Mouse (Mus musculus): ENCODE results near the gene Ltk. TPM values are rescaled to one million over a fixed set of nuclear protein-coding genes. Genes with fewer than 3 reads are reported as not detected.

The Ltk gene
- polyA plus RNA-seq, 1 experiment from 2014 or later, result 2.5 TPM

DNA sequence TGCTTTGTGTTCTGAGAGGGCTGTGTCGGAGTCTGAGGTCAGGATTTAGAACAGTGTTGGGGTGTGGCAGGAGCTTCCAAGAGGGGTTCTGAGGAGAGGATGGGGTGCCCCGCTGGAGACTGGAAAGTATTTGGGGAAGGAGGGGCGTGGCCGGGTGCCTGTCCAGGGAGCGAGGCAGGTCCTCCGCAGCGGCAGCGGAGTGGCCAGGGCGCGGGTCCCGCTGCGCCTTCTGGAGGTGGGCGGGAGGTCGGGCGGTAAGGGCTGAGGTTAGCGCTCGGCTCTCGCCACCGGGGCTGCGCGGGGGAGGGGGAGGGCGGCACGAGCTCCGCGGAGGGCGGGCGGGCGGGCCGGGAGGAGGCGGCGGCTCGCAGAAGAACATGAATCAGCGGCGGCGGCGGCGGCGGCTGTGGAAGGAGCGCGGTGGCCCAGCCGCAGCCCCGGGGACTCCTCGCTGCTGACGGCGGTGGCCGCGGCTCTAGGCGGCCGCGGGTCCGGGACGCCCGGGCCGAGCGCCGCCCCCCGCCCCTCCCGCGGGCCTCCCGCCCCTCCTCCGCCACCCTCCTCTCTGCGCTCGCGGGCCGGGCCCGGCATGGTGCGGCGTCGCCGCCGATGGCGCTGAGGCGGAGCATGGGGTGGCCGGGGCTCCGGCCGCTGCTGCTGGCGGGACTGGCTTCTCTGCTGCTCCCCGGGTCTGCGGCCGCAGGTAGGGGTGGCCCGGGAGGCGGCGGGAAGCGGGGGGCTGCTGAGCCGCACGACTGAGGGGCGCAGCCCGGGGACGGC is 39.1 kb upstream of the Ltk start:
- WGBS, result under 1% methylated on average over 36 of the region's 89 CpGs
- Histone ChIP-seq H3K4me1 (peaks cover 45% of the 10 kb centered on the region), H3K36me3 (no peaks in the 10 kb centered on the region), H3K4me3 (replicated peaks) (peak overlapping the region; percentile 70), H3K9me3 (replicated peaks) (no peaks in the 10 kb centered on the region), H3K9ac (replicated peaks) (peak overlapping the region; percentile 80), H3K27ac (replicated peaks) (0 out of 2 replicates have a peak overlapping the region, but pooled peaks have one; percentile 18), H3K4me2 (peak overlapping the region; percentile 92), H3K27me3 (replicated peaks) (peaks cover 35% of the 10 kb centered on the region)
- peak; percentile 79 for ATAC-seq (ENCODE audit: low FRiP score)

GRCm38 (mm10) chr2:119798246-119798927 is 38.2 kb upstream of the Ltk start:
- Histone ChIP-seq H3K27ac (replicated peaks) (no peak overlapping the region), H3K4me1 (peaks cover 36% of the 10 kb centered on the region), H3K9ac (replicated peaks) (no peak overlapping the region), H3K4me2 (peak overlapping the region; percentile 92), H3K9me3 (replicated peaks) (no peaks in the 10 kb centered on the region), H3K4me3 (replicated peaks) (peak overlapping the region; percentile 70), H3K27me3 (replicated peaks) (peaks cover 37% of the 10 kb centered on the region), H3K36me3 (no peaks in the 10 kb centered on the region)
- WGBS, result 10% methylated on average over 13 of the region's 13 CpGs
- no peak for ATAC-seq (ENCODE audit: low FRiP score)

GRCm38 (mm10) chr2:119797279-119797783 is 37.1 kb upstream of the Ltk start, which contains the start of gene Tyro3:
Gene Tyro3 (plus strand): TSS chr2:119797733.
- Histone ChIP-seq H3K9ac (replicated peaks) (no peak within 1 kb of the TSS), H3K9me3 (replicated peaks) (no peaks in the 10 kb centered on the region), H3K4me1 (peaks cover 29% of the 10 kb centered on the region), H3K4me3 (replicated peaks) (no peak within 1 kb of the TSS), H3K36me3 (no peaks in the 10 kb centered on the region), H3K4me2 (peak within 1 kb of the TSS; percentile 92; the same call in 1 of the 2 replicates), H3K27ac (replicated peaks) (no peak within 1 kb of the TSS), H3K27me3 (replicated peaks) (peaks cover 37% of the 10 kb centered on the region)
- WGBS, result 85% methylated on average over 5 of the region's 5 CpGs
- ATAC-seq (ENCODE audit: low FRiP score), result no peak

- H3K4me3 ChIP-seq (replicated peaks), result no peak overlapping the region
- ATAC-seq (ENCODE audit: low FRiP score), result no peak
- peaks cover 12% of the 10 kb centered on the region; the same call in 1 of the 2 replicates for H3K27me3 ChIP-seq (replicated peaks)
- no peaks in the 10 kb centered on the region for H3K9me3 ChIP-seq (replicated peaks)
- H3K9ac ChIP-seq (replicated peaks), result no peak overlapping the region
- no peak overlapping the region for H3K4me2 ChIP-seq
- H3K4me1 ChIP-seq, result peaks cover 15% of the 10 kb centered on the region
- H3K36me3 ChIP-seq, result no peaks in the 10 kb centered on the region
- no peak overlapping the region for H3K27ac ChIP-seq (replicated peaks)
- WGBS, result 86% methylated on average over 2 of the region's 2 CpGs
Measured at GRCm38 (mm10) chr2:119789996-119790395, 29.8 kb upstream of the Ltk start.

DNA sequence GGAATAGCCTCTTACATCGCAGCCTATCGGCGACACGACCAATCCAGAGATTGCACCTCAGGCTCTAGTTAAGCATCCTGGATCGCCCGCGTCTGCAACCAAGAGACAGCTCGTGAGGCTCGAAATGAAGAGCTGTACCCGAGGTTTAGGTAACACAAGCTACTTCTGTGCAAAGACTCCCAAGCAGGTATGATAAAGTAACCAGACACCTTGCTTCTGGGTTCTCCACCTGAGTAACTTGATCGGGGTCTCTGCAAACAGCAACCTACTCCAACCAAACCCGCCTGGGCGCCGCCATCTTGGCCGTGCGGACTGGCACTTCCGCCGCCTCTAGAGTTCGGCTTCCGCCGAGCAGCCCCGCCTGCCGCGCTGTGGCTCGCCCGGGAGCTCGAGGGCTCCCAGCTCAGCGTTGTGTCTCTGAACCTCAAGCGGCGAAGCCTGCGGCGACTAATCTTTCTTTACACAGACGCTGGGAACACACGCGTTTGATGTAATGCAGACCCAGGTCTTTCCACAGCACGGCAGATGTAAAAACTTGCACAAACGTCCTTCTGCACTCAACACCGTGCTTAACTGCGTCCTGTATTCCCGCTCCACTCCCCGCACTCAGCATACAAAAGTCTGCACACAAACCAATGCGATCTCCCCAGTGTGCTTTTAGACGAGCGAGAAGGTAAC is 27.1 kb upstream of the Ltk start, which contains the start of gene Rpap1:
TSS of gene Rpap1 (minus strand) at position 332 of the 678 bp plus-strand sequence.
- ATAC-seq (ENCODE audit: low FRiP score), result peak; percentile 96
- no peaks in the 10 kb centered on the region for H3K9me3 ChIP-seq (replicated peaks)
- WGBS, result under 1% methylated on average over 44 of the region's 44 CpGs

GRCm38 (mm10) chr2:119767246-119767645 is 7.0 kb upstream of the Ltk start:
- ATAC-seq (ENCODE audit: low FRiP score), result no peak
- Histone ChIP-seq H3K4me1 (no peaks in the 10 kb centered on the region), H3K27ac (replicated peaks) (no peak overlapping the region), H3K4me2 (no peak overlapping the region), H3K4me3 (replicated peaks) (no peak overlapping the region), H3K9me3 (replicated peaks) (no peaks in the 10 kb centered on the region), H3K27me3 (replicated peaks) (0 out of 2 replicates have a peak, but pooled peaks cover 1% of the 10 kb centered on the region), H3K9ac (replicated peaks) (no peak overlapping the region), H3K36me3 (peaks cover 70% of the 10 kb centered on the region)
- WGBS, result 94% methylated on average over 6 of the region's 6 CpGs

More for the DNA sequence above, 27.1 kb upstream of the Ltk start, which contains the start of gene Rpap1:
- 0 out of 2 replicates have a peak, but pooled peaks cover 3% of the 10 kb centered on the region for H3K27me3 ChIP-seq (replicated peaks)
- H3K36me3 ChIP-seq, result peaks cover 9% of the 10 kb centered on the region
- H3K9ac ChIP-seq (replicated peaks), result peak within 1 kb of the TSS; percentile 63
- peak within 1 kb of the TSS; percentile 79 for H3K4me2 ChIP-seq
- H3K4me3 ChIP-seq (replicated peaks), result peak within 1 kb of the TSS; percentile 68
- peaks cover 15% of the 10 kb centered on the region for H3K4me1 ChIP-seq
- peak within 1 kb of the TSS; percentile 92 for H3K27ac ChIP-seq (replicated peaks)

GRCm38 (mm10) chr2:119763924-119764323 is 3.7 kb upstream of the Ltk start:
- no peak for ATAC-seq (ENCODE audit: low FRiP score)
- no peaks in the 10 kb centered on the region for H3K4me1 ChIP-seq
- WGBS, result 71% methylated on average over 4 of the region's 4 CpGs
- H3K4me3 ChIP-seq (replicated peaks), result no peak overlapping the region
- H3K36me3 ChIP-seq, result peaks cover 37% of the 10 kb centered on the region
- no peaks in the 10 kb centered on the region for H3K9me3 ChIP-seq (replicated peaks)
- peaks cover 25% of the 10 kb centered on the region for H3K27me3 ChIP-seq (replicated peaks)
- no peak overlapping the region for H3K9ac ChIP-seq (replicated peaks)
- H3K27ac ChIP-seq (replicated peaks), result no peak overlapping the region
- H3K4me2 ChIP-seq, result no peak overlapping the region

- Histone ChIP-seq H3K27me3 (replicated peaks) (peaks cover 41% of the 10 kb centered on the region), H3K4me1 (peaks cover 15% of the 10 kb centered on the region), H3K36me3 (peaks cover 25% of the 10 kb centered on the region), H3K9me3 (replicated peaks) (no peaks in the 10 kb centered on the region), H3K27ac (replicated peaks) (no peak overlapping the region), H3K4me3 (replicated peaks) (no peak overlapping the region), H3K4me2 (no peak overlapping the region), H3K9ac (replicated peaks) (no peak overlapping the region)
- no peak for ATAC-seq (ENCODE audit: low FRiP score)
- 76% methylated on average over 1 of the region's 1 CpGs for WGBS
Measured at GRCm38 (mm10) chr2:119762276-119762675, 2.0 kb upstream of the Ltk start.

GRCm38 (mm10) chr2:119758844-119759835 is 1.1 kb downstream of the Ltk start:
- Histone ChIP-seq H3K9me3 (replicated peaks) (no peaks in the 10 kb centered on the region), H3K4me1 (peaks cover 15% of the 10 kb centered on the region), H3K27me3 (replicated peaks) (peaks cover 59% of the 10 kb centered on the region), H3K27ac (replicated peaks) (no peak overlapping the region), H3K4me3 (replicated peaks) (peak overlapping the region; percentile 64), H3K9ac (replicated peaks) (peak overlapping the region; percentile 57; the same call in 1 of the 2 replicates), H3K36me3 (peaks cover 11% of the 10 kb centered on the region), H3K4me2 (peak overlapping the region; percentile 99)
- 4% methylated on average over 44 of the region's 44 CpGs for WGBS
- no peak for ATAC-seq (ENCODE audit: low FRiP score)

DNA sequence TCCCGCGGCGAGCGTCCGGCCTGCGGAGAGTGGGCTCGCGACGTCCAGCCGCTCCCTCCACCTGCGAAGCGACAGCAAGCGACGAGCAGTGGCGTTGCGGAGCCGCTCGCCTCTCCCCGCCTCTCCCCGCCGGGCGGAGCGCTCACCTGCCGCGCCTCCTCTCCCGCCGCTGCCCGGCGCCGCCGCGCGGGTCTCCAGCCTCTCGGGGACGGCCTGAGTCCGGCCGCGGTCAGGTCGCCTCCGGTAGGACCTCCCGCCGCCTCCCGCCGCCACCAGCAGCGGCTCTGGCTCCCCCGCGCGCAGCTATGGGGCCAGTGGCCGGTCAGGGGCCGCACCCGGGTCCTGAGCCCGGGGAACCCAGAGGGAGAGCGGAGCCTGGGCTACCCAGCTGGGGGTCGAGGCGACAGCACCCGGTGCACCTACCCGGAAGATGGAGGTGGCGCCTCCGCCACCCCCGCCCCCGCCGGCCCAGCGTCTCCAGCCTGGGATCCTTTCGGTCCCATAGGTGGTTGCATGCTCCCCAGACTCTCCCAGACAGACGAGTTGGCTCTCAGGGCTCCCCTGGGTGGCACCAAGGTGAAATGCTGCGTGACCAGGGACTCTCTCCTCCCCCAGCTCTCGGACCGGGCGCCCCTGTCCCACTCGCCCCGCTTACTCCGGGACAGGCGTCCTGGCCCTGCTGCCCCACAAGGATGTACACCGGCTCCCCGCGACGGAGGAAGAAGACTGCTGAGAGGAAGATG is 2.0 kb downstream of the Ltk start:
- H3K27ac ChIP-seq (replicated peaks), result no peak overlapping the region
- peak overlapping the region; percentile 99 for H3K4me2 ChIP-seq
- H3K4me1 ChIP-seq, result peaks cover 15% of the 10 kb centered on the region
- no peaks in the 10 kb centered on the region for H3K9me3 ChIP-seq (replicated peaks)
- peak; percentile 32 for ATAC-seq (ENCODE audit: low FRiP score)
- 1% methylated on average over 62 of the region's 77 CpGs for WGBS
- peaks cover 2% of the 10 kb centered on the region; the same call in 1 of the 2 replicates for H3K36me3 ChIP-seq
- H3K27me3 ChIP-seq (replicated peaks), result peaks cover 62% of the 10 kb centered on the region
- peak overlapping the region; percentile 64 for H3K4me3 ChIP-seq (replicated peaks)
- H3K9ac ChIP-seq (replicated peaks), result peak overlapping the region; percentile 57

All from neural tube, embryonic 15.5 days (tissue).